Mouse (Mus musculus) erythroblast, embryonic 14.5 days (primary cell): Measurements from ENCODE around the gene Sytl4.

Source experiments
- GATA1 ChIP-seq: IDR thresholded peaks from 2 replicates; pipeline ENCODE4 v1.6.1; 2012; ENCODE audit warnings: low read length, inconsistent platforms, mixed read lengths
- TAL1 ChIP-seq: IDR thresholded peaks from 3 replicates; pipeline ENCODE4 v1.6.1; 2012; ENCODE audit warnings: low read length, inconsistent platforms, mixed read lengths

GRCm38 (mm10) chrX:133931302-133932013 is 50.2 kb downstream of the Sytl4 start:
- TF ChIP-seq TAL1 (no peak), GATA1 (no peak)
